Mouse (Mus musculus) thymus, adult 2 months (tissue): ENCODE data around the gene Fam214b.

ENCODE experiments used
- CTCF ChIP-seq: fragments of 200-500 bp; IDR thresholded peaks from 2 replicates; pipeline ENCODE4 v1.5.1; 2012; ENCODE audit warnings: mild to moderate bottlenecking, control low read depth, low read length, moderate library complexity, borderline replicate concordance; ENCODE audit not compliant: control insufficient read depth, poor library complexity, insufficient read depth; ENCODE audit errors: extremely low read depth
- POLR2A ChIP-seq: fragments of 200-500 bp; IDR thresholded peaks from 2 replicates; pipeline ENCODE4 v1.6.1; 2012; ENCODE audit warnings: mild to moderate bottlenecking, low read length, control low read depth, moderate library complexity; ENCODE audit not compliant: control insufficient read depth, poor library complexity, insufficient read depth; ENCODE audit errors: extremely low read depth

DNA sequence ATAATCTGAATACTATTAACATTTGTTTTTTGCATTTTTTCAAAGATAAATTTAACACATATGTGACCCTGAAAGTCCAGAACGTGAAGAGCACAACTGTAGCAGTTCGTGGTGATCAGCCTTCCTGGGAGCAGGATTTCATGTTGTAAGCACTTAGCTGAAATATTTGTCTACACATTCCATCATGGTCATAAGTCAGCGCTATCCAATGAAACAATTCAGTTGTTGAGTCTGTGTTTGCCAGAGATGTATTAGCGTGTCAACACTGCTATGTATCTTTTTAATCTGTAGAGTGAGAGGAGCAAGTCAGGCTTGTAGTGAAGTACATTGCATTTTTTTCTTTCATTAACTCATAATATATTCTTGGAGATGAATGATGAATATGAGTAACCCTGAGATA, 45.2 kb upstream of the Fam214b start:
- TF ChIP-seq POLR2A (no peak), CTCF (no peak)
